Mouse (Mus musculus) neutrophil, adult 5-6 weeks (primary cell): ENCODE measurements around the gene Tnks2. TPM values are rescaled to one million over a fixed set of nuclear protein-coding genes. Genes with fewer than 3 reads are reported as not detected.
"Not testable (repeated sequence)": the region's sequence is repeated elsewhere in the genome, so short reads cannot be mapped to it uniquely, and the experiment has no call there.

ENCODE experiments used
- ATAC-seq: fragments of 151-379, 151-347 bp; 2 replicates; pipeline ENCODE4 v1.8.0; 2017; ENCODE audit warnings: mild to moderate bottlenecking, moderate TSS enrichment; ENCODE audit not compliant: insufficient number of reproducible peaks, poor library complexity, low FRiP score, severe bottlenecking; ENCODE audit errors: extremely low read depth
- total RNA-seq: library from RNA; stranded (forward); fragments of 200-1000 nt; gene quantifications from 2 replicates; pipeline ENCODE4 v1.2.3, GENCODE M21; 2017

The Tnks2 gene
- total RNA-seq, 1 experiment from 2014 or later = 180 TPM

- ATAC-seq = no peak
Measured at GRCm38 (mm10) chr19:36820469-36820868, 13.6 kb upstream of the Tnks2 start.

DNA sequence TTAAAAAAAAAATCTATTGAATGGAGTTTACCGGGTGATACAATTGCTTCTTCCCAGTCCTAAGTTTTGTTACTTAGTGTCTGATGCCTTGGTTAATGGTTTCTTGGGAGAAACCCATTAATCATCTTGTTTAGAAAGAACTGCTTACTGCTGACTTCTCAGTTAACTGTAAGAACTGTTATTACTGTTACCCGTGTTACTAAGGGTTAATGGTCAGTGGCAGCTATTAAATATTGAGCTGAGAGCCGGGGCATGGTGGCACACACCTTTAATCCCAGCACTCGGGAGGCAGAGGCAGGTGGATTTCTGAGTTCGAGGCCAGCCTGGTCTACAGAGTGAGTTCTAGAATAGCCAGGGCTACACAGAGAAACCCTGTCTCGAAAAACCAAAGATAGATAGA is 12.7 kb upstream of the Tnks2 start:
- not testable (repeated sequence) for ATAC-seq

DNA sequence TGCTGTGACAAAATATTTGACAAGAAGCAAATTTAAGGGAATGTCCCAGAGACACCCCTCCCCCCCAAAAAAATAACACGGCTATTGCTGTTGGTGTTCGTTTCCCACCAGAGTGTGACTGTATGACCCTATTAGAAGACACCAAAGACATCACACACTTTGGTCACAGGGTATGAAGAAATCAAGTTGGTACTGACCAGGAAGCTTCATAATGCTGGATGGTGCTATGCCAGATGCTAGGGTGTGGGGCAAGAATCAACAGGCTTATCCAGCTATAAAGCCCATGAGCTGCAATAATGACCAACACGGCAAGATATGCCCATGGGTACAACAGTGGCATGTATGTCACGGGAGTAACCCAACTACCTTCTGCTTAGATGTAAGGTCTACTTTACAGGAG is 11.3 kb upstream of the Tnks2 start:
- ATAC-seq = no peak

DNA sequence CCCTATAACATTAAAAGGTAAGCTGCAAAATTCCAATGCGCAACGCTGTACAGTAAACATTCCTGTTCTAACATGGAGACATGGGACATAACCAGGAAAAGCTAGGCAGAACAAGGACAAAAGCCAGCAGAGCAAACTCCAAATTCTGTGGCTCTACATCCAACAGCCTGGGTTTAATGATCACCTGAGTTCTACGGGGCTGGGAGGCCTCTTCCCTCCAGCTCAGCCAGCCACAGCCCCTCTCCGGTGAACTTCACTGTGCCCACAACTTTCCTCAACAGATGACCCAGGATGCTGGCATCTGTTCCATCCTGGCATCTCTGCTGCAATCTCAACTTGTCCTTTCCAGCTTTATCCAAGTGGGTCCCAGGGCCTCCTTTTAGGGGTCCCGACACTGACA is 6.4 kb upstream of the Tnks2 start:
- ATAC-seq = no peak

DNA sequence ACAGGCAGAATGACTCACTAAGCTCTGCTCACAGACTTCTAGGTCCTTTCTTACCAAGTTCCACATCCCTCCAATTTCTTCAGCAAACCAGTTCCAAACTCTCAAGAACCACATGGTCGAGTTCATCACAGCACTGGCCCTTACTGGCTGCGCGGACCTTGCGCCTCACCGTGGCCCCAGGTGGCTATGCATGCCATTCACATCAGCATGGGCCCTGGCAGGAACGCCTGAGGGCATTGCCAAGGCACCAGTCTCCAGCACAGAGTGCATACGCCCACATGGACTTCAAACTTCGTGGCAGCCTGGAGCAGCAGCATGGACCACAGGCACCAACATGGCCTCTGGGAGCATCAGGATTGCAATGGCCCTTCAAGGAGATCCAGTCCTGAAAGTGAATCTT is 5.7 kb upstream of the Tnks2 start:
- ATAC-seq = no peak

DNA sequence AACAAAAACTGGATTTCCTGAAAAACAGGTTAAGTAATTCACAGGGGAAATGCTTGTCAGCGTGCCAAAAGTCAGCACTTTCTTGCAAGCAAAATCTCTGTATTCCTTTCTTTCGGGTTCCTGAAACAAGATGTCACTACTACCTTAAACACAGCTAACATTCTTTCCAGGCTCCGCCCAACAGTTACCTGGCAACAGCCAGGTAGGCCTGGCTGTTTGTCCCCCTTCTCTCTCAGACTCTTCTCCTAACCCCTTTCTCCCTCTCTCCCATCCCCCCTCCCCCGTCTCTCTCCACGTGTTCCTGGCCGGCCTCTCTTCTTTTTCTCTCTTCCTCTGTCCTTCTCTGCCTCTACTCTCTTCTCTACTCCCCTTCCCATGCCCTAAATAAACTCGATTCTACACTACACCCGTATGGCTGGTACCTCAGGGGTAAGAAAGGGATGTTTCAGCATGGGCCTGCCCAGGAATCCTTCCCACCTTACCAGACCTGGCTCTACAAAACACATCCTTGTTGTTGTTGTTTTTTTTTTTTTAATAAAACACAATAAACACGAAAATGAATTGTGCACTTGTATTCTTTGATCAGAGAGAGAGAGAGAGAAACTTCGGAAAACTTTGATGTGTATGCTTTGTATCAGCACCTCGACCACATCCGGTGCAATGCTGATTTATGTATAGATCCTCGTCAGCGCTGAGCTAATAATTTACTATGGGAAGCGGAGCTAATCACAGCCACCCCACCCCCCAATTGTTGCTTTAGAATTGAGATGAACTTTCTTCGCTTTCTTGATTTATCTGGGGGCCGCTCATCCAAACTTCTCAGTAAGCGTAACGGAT is 863 bp upstream of the Tnks2 start:
- ATAC-seq = no peak

- peak; percentile 55 for ATAC-seq
Measured at GRCm38 (mm10) chr19:36834532-36835431, 750 bp downstream of the Tnks2 start.

- no peak for ATAC-seq
Measured at GRCm38 (mm10) chr19:36836035-36836434, 2.0 kb downstream of the Tnks2 start.

DNA sequence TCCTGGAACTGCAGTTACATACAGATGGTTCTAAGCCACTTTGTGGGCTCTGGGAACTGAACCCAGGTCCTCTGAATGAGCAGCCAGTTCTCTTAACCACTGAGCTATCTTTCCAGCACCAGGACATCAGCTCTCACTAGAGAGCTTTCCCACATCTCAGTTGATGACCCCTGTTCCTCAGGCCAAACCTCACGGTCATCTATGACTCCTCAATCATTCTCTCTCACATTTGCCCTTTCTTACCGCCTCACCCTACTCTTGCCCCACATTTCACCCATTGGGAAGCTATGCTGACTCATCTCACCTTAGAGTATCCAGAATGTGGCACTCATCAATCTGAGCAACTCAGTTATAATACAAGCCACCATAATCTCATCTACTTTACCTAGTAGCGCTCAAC is 6.3 kb downstream of the Tnks2 start:
- no peak for ATAC-seq

- no peak for ATAC-seq
Measured at GRCm38 (mm10) chr19:36843866-36844265, 9.8 kb downstream of the Tnks2 start.

GRCm38 (mm10) chr19:36845924-36846323 is 11.9 kb downstream of the Tnks2 start:
- no peak for ATAC-seq

- no peak for ATAC-seq
Measured at GRCm38 (mm10) chr19:36853831-36854230, 19.8 kb downstream of the Tnks2 start.

DNA sequence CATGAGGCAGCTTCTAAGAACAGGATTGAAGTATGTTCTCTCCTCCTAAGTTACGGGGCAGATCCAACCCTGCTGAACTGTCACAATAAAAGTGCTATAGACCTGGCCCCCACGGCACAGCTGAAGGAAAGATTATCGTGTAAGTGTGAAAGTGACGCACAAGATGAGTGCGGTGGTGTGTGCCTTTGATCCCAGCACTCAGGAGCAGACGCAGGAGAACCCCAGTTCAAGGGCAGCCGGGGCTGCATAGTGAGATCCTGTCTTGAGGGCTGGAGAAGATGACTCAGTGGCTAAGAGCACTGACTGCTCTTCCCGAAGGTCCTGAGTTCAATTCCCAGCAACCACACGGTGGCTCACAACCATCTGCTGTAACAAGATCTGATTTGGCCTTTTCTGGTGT is 23.8 kb downstream of the Tnks2 start:
- ATAC-seq = no peak

- ATAC-seq = no peak
Measured at GRCm38 (mm10) chr19:36860393-36860792, 26.4 kb downstream of the Tnks2 start.

- no peak for ATAC-seq
Measured at GRCm38 (mm10) chr19:36865905-36866304, 31.9 kb downstream of the Tnks2 start.

DNA sequence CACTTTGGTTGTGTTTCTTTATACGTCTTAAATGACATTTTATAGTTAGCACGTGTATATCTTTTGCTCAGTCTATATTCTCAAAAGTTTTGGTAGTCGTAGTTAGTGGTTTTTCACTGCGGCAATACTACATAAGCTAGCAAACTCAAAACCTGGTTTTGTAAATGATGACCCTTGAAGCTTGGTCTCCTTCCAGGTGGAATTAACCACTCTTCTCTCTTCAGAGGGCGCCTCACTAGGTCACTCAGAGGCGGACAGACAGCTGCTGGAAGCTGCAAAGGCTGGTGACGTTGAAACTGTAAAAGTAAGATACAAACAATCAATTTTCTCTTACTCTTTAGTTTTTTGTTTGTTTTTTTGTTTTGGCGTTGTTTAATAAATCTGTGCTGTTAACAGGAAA is 33.4 kb downstream of the Tnks2 start:
- no peak for ATAC-seq

DNA sequence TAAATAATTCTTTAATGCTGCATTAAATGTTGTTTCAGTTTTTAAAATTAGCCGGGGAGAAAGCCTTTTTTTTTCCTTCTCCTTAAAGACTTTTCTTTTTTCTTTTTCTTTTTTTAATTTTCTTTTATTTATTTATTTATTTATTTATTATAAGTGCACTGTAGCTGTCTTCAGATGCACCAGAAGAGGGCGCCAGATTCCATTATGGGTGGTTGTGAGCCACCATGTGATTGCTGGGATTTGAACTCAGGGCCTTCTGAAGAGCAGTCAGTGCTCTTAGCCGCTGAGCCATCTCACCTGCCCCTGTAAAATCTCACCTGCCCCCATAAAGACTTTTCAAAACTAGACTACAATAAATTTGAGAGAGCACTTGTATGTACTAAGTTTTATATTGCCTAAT is 34.6 kb downstream of the Tnks2 start:
- not testable (repeated sequence) for ATAC-seq

GRCm38 (mm10) chr19:36874651-36875050 is 40.6 kb downstream of the Tnks2 start:
- no peak for ATAC-seq

DNA sequence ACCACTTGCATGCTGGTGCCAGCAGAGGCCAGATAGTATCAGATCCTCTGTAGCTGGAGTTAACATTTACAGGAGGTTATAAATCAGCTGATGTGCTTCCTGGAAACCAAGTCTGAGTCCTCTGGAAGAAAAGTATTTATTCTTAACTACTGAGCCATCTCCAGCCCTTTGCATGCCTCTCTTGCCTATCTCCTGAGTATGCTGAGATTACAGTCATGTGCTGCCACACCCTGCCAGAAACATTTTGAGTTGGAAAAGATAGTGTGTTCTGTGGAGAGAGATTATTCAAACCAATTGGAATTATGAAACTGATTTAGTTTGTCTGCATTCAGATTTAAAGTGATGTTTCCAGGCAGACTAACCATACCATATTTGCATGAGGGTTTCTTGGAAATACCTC is 43.3 kb downstream of the Tnks2 start:
- ATAC-seq = no peak
